Mouse (Mus musculus) mouse embryonic stem cell (cell line): ENCODE measurements around the gene Itgax.

ENCODE experiments used
- in situ Hi-C, 2 experiments: fragments of 300-500 bp; cut with MboI; formaldehyde crosslinking; loops; 1 replicate in 1 of 2; 3 replicates in 1 of 2; pipeline ENCODE4 v1.14.3; 2019 to 2020; ENCODE audit warnings: low sequenced_read_pairs in 2 of 2, low pct_unique_long_range_greater_than_20kb in 1 of 2, mixed read lengths in 1 of 2; ENCODE audit not compliant: unreplicated experiment in 1 of 2

The Itgax gene

DNA sequence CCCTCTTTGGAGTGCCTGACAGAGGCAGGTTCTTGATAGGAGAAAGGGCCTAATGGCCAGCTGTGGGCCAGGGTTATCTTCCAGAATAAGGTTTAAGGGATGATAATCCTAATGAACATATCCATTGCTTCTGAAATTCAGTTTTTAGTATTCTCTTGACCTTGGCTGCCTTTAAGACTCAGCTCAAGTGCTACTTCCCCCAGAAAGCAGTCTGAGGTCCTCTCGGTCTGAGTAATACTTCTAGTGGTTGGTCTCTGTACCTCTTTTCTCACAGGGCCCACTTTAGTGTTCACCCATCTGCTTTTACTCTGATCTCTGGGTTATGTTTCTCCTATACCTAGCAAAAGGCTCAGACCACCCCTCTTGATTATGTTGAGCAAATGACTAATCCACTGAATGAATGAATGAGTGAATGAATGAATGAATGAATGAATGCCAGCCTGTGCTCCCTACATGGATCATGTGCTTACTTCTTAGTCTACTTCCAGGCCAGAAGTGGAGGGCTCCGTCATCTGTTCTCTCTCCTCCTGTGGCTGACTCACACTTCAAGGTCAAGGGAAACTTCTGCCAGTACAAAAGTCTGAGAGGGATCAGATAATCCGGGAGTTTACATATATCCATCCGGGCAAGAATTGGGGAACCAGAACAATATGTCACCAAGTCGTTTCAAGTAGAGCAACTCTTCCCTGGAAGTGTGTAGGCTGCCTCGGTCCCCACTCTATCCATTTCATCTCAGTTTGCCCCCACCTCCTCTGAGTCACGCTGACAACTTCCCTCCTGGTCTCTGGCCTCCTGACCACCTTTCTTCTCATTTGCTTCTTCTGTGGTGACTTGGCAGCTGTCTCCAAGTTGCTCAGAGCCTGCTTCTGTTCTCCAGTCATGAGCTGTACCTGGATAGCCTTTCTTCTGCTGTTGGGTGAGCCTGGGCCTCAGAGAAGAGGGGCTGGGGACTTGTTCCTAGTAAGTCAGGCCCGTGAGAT, at the start of gene Itgax:
Gene Itgax (plus strand): TSS at position 807 of the 980 bp plus-strand sequence.
- in situ Hi-C loops: no loop called here

DNA sequence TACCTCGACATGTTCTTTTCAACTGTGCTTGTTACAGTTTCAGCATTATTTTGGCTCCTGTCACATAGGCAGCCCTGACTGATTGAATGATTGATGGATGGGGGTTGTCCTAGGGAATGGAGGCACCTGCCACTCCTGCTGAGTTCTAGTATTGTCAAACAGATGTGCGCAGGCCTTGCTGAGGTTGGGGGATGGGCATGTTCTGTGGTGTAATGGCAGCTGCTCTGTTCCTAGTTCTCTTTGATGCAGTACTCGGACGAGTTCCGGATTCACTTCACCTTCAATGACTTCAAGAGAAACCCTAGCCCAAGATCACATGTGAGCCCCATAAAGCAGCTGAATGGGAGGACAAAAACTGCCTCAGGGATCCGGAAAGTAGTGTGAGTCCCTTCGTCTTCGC, 49.3 kb upstream of the Itgax start:
- in situ Hi-C loops: no loop called here

DNA sequence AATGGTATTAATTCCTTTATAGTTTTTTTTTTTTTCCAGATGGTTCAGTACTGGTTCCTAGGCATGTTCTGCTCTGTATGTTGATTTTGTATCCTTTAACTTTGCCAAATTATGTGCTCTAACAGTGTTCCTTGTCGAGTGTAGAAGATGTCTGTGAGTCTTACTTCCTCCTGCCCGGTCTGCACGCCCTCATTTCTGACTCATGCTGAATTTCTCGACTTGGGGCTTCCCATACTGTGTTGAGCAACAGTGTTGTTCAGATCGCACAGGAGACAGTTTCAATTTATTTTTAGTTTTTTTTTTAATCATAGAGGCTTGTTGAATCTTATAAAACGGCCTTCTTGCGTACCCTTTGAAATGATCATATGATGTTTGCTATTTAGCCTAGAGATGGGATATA, 40.2 kb upstream of the Itgax start:
- in situ Hi-C loops: no loop called here

DNA sequence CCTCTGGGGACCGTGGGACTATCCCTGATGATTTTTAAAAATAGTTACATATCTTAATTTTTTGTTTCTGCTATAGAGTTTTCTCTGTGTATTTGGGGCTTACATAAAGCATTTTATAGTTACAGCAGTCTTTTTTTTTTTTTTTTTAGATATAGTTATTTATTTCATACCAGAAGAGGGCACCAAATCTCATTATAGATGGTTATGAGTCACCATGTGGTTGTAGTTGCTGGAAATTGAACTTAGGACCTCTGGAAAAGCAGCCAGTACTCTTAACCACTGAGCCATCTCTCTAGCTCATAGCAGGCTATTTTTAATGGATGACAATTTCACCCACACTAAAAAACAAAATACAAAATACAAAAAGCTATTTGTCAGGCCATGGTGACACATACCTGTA, 31.2 kb upstream of the Itgax start:
- in situ Hi-C loops: no loop called here

DNA sequence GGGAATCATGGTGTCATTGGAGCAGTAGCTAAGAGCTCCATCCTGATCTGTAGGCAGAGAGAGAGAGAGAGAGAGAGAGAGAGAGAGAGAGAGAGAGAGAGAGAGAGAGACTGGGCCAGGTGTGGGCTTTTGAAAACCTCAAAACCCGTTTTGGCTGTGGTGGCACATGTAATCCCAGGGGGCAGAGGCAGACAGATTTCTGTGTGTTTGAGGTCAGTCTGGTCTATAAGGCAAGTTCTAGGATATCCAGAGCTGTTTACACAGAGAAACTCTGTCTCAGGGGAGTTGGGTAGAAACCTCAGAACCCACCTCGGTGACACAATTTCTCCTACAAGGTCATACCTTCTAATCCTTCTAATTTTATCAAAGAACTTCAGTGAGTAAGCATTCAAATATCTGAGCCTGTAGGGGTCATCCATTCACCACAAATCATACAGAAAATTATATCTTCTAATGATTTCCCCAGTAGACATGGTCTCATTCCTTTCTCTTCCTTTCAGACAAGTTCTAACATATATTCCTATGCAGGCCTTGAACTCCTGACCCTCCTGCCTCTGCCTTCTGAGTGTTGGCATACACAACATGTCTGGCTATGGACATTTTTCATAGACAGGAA, 28.5 kb upstream of the Itgax start:
- in situ Hi-C loops: no loop called here

DNA sequence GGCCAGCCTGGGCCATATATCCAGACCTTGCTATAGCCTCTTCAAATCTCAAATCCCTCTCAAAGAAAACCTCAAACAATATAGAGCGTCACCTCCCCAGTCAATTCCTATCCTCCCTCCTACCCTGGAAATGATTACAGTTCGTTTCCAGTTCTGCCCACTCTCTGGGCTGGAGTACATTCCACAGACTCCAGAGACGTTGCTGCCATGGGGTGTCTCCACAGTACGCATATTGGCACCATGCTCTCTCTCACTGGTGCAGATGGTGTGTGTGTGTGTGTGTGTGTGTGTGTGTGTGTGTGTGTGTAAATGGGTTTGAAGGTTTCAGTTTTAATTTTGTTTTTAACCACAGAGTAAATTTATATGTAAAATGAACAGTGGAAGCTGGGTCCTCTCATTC, 24.1 kb upstream of the Itgax start:
- in situ Hi-C loops: no loop called here

DNA sequence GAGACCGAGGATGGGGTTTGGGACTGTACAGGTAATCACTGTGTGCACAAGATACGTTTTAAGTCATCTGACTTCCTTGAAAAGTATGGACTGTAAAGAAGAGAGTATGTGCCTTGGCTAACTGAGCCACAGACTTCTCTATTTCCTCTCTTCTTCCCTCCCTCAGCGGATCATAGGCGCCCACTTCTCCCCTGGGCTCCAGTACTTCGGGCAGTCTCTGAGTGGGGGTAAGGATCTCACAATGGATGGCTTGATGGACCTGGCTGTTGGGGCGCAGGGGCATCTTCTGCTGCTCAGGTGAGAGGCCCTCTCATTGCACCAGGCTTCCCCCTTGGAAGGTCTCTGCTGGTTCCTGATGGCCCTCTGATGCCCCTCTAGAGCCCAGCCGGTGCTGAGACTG, 21.9 kb upstream of the Itgax start:
- in situ Hi-C loops: no loop called here

DNA sequence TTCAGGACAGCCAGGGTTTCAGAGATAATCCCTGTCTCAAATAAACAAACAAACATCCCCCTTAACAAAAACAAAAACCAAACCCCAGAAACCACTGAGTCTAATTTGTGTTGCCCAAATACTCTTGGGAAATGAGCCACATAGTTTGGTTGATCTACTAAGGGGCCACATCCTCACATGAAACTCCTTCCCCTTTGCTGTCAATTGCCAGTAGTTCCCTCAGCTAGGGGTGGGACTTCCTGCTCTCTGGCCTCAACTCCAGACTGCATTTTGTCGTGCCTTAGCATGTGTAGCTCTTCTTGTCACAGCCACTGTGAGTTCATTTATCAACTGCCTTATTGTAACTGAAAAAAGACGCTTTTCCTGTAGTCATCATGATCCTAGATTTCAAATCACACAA, 19.0 kb upstream of the Itgax start:
- in situ Hi-C loops: no loop called here

DNA sequence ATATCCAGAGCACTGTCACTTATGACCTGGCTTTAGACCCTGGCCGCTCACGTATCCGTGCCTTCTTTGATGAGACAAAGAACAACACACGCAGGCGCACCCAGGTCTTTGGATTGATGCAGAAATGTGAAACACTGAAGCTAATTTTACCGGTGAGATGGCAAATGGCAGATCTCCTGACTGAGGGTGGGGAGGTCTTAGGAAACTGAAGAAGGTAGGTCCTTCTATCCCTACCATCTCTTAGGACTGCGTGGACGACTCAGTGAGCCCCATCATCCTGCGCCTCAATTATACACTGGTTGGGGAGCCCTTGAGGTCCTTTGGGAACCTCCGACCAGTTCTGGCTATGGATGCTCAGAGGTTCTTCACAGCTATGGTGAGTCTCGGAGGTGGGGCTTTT, 17.2 kb upstream of the Itgax start:
- in situ Hi-C loops: no loop called here

DNA sequence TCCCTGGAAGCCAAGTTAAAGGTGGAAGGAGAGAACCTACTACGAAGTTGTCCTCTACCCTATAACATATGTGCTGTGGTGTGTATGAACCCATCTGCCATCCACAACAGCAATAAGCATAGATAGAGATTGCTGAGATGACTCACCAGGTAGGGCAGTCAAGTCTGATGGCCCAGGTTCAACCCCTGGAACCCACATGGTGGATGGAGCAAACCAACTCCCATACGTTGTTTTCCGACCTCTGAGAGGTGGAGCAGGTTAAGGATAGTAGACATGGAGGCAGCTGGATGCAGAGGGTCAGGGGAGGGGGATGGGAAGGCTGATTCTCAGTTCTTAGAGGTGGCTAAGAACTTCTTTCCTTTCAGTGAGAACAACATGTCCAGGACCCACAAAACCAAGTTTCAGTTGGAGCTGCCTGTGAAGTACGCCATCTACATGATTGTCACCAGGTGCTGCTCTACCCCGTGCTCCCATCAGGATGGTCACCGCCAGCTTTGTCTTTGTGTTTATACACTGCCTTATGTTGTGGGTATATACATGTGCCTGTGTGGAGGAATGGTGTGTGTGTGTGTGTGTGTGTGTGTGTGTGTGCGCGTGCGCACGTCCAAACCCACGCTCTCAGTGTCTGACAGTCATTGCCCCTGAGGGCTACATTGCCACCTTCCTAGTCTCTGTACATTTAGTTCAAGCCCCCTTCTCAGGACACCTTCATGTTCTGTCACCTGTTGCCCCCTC, 14.8 kb upstream of the Itgax start:
- in situ Hi-C loops: no loop called here

DNA sequence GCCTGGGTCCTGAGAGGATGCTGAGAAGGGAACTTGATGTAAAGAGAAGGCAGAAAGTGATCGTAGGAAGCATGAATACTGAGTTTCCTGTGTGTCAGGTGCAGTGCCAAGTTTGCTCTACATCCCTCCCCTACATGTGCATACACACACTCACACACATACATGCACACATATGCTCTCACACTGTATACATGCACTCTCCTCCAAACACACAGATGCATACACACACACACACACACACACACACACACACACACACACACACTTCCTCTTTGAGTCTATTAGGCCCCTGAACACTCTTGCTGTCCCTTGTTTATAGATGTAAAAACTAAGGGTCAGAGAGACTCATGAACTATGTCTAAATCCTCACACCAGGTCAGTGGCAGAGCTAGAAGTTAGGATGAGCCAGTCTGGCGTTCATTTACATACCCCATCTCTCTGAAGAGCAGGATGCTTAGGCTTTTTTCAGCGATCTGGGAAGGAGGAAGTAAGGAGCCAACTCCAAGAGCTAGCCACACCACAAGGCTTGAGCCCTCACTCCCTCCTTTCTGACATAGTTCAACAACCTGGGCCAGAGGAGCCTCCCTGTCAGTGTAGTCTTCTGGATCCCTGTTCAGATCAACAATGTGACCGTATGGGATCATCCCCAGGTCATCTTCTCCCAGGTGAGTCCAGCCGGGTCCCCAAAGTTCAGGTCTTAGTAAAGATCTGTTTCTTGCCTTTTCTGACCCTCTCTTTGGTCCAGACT, 14.0 kb upstream of the Itgax start:
- in situ Hi-C loops: no loop called here

DNA sequence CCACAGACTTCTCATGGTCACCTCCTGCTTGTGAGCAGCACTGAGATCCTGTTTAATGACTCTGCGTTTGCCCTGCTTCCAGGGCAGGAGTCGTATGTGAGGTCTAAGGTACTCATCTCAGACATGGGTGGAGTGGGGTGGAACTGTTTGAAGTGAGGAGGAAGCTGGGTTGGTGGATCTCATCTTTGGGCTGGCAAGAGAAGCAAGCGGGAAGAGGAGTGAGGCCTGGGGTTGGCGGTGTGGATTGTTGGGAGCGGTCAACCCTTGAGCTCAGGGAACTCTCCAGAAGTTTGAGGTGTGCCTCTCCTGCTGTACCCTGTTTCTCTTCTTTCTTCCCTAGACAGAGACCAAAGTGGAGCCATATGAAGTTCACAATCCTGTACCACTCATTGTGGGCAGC, 13.0 kb upstream of the Itgax start:
- in situ Hi-C loops: no loop called here

DNA sequence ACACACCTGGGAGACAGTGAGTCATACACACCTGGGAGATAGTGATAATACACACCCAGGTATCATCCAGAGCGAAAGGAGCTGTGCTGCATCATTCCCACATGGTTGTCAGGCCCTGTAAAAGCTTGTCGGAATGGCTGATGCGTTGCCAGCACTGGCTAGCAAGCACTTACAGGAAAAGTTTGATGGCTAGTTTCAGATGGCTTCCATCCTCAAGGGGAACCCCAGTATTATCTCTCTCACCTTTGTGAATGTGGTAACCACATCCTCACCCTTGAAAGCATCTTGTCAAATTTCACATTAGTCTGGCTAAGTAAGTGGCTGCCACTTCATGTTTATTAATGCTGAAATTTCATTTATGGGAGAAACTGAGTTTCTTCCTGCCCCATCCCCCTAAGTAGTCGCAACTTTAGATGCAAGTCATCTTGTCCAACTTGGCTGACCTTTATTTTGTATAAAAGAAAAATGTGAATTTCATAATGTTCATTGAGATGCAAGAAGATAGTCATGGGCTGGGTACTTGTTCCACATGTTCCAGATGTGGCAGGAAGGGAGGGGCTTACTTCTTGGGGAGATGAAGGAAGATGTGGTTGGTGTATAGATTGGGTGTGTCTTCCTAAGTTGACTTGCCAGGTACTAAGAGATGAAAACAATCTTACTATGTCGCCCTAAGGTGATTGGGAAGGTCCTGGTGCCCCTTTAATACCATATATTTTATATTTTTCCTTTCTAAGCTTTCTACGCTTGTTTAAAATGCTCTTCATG, 9.4 kb upstream of the Itgax start:
- in situ Hi-C loops: no loop called here

DNA sequence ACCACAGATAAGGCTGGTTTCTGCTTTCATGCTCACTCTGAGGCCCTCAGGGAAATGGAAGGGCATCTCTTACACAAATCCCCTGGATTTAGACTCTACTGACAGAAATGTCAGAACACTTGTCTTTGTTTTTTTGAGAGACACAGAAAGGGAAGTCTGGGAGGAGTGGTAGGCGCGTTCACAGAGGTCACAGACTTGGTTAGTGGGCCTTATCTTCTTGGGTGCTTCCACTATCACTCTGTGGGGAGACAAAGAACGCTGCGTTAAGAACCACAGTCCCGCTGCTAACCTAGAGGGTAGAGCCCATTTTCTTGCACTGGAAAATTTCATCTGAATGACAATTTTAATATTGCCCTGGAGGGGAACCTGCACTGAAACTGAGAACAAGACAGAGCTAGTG, 2.8 kb downstream of the Itgax start:
- in situ Hi-C loops: no loop called here

DNA sequence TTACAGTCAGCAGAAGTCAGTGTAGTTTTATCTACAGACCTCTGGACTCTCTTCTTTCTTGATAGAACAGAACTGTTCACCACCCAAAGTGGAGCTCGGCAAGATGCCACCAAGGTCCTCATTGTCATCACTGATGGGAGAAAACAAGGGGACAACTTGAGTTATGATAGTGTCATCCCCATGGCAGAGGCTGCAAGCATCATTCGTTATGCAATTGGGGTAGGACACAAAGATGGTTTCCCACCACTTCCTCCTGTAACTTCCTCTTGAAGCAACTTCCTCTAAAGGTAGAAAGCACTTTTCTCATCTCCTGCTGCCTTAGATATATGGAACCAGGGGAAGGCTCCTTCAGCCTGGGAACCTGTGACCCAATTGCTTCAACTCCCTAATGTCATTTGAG, 4.2 kb downstream of the Itgax start:
- in situ Hi-C loops: no loop called here

DNA sequence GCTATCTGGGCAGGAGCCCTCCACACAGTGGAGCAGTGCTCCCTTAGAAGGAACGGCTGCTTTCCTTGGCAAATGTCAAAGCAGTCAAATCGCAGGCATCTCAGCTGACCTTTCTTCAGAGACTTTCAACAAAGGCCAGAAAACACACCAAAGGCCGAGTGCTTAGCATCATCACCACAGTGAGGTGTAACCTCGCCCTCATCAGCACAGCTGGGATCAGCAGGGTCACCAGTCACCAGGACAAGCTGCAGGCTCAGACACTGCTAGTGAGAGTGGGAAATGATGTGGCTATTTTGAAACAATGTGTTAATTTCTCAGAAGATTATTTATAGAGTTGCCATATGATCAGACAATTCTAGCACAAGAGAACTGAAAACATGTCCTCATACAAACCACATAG, 7.6 kb downstream of the Itgax start:
- in situ Hi-C loops: no loop called here

DNA sequence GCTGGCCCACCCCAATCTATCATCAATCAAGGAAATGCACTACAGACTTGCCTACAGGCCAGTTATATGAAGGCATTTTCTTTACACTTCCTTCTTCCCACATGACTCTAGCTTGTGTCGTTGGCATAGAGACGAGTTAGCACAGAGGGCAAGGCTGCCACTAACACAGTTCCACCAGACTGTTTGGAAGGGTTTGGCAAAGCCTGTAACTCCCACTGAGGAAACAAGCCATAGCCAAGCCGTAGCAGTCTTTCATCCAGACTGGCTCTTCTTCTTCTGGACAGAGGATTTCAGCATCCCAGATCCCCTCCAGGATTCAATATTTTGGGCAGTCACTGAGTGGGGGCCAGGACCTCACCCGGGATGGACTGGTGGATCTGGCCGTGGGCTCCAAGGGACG, 10.3 kb downstream of the Itgax start:
- in situ Hi-C loops: no loop called here

DNA sequence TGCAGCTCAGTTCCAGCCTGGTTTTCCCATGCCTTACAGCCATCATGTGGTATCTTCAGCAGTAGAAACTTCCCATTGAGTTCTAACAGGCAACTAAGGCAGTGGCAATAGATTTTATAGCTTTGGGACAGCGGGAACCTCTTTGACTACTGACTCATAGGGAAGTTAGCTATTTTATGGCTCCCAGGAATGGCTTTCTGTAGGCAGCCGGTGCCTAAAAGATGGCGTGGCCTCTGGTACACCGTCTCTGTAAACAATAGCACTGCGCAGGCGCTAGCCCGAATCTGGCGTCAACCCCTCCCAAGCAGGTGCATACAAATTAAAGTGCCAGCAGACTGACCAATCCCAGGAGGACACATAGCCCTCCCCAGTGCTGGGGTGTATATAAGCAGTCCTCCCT, 21.6 kb downstream of the Itgax start:
- in situ Hi-C loops: no loop called here
